Mouse (Mus musculus) myocyte (in vitro differentiated cells): ENCODE measurements around the gene Emx1.

ENCODE experiments used
- E2F4 ChIP-seq: IDR thresholded peaks from one replicate; pipeline ENCODE4 v1.6.1; 2011; ENCODE audit warnings: mild to moderate bottlenecking, control low read depth, moderate library complexity; ENCODE audit not compliant: insufficient read depth
- MAX ChIP-seq: IDR thresholded peaks from one replicate; pipeline ENCODE4 v1.6.1; 2011; ENCODE audit warnings: low read depth, mild to moderate bottlenecking, control low read depth
- MYOD1 ChIP-seq, 3 experiments: IDR thresholded peaks; one replicate each; pipeline ENCODE4 v1.6.1; 2011; ENCODE audit warnings: control low read depth in 2 of 3, low read depth in 2 of 3, mild to moderate bottlenecking in 2 of 3, moderate library complexity in 1 of 3; ENCODE audit not compliant: insufficient read length in 2 of 3, control insufficient read depth in 1 of 3
- MYOG ChIP-seq, 3 experiments: IDR thresholded peaks; one replicate each; pipeline ENCODE4 v1.6.1; 2011; ENCODE audit warnings: control low read depth in 2 of 3, low read depth in 2 of 3, mild to moderate bottlenecking in 2 of 3; ENCODE audit not compliant: insufficient read length in 2 of 3, control insufficient read depth in 1 of 3, insufficient read depth in 1 of 3
- POLR2A ChIP-seq: IDR thresholded peaks from one replicate; pipeline ENCODE4 v1.6.1; 2011; ENCODE audit warnings: low read depth, mild to moderate bottlenecking, control low read depth, moderate library complexity; ENCODE audit not compliant: insufficient read length
- POLR2AphosphoS2 ChIP-seq: IDR thresholded peaks from one replicate; pipeline ENCODE4 v1.6.1; 2011; ENCODE audit warnings: low read depth, control low read depth; ENCODE audit not compliant: insufficient read length
- SRF ChIP-seq: IDR thresholded peaks from one replicate; pipeline ENCODE4 v1.6.1; 2011; ENCODE audit warnings: low read depth; ENCODE audit not compliant: control insufficient read depth, insufficient read length
- TCF12 ChIP-seq: IDR thresholded peaks from one replicate; pipeline ENCODE4 v1.6.1; 2011; ENCODE audit warnings: mild to moderate bottlenecking, control low read depth; ENCODE audit not compliant: poor library complexity, insufficient read depth, severe bottlenecking
- USF1 ChIP-seq: IDR thresholded peaks from one replicate; pipeline ENCODE4 v1.6.1; 2011; ENCODE audit warnings: low read depth, mild to moderate bottlenecking, control low read depth, moderate library complexity

DNA sequence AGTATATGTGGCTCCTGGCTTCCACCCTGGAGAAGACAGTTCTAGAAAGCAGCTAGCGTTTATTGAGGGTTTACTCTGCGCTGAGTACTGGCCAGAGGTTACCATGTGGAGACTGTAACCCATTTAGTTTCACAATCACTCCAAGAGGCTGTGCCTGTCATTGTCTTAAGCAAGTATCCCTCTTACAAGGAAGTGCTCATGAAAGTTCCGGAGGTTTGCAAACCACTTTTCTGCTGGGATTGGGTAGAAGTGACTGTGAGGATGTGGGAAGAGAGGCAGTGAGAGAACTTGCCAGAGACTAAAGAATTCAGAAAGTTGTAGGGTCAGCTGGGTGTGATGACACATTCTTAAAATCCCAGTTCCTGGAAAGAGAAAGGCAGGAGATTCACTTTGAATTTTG lies 3.3 kb upstream of the Emx1 start:
- no peak for TF ChIP-seq MYOG (IDR thresholded peaks at IDR 0.05; ENCODE audit: control insufficient read depth in 1 of 3, insufficient read depth in 1 of 3, insufficient read length in 2 of 3, low read depth in 2 of 3)
- no peak for TF ChIP-seq POLR2A
- no peak for TF ChIP-seq MAX
- TF ChIP-seq POLR2AphosphoS2, result no peak
- TF ChIP-seq E2F4, result no peak
- no peak for TF ChIP-seq TCF12
- no peak for TF ChIP-seq SRF
- no peak for TF ChIP-seq MYOD1 (IDR thresholded peaks at IDR 0.05; ENCODE audit: control insufficient read depth in 1 of 3, insufficient read length in 2 of 3, low read depth in 2 of 3)
- TF ChIP-seq USF1, result no peak
